Mouse (Mus musculus) intestine, postnatal 0 days (tissue): ENCODE measurements around the gene Cebpe. TPM values are rescaled to one million over a fixed set of nuclear protein-coding genes. Genes with fewer than 3 reads are reported as not detected.
A peak's percentile ranks its signal among the peaks of the same experiment; 100 is the strongest.

Experiments
- ATAC-seq: fragments of 200-750 bp; cut with Nextera tagmentation; 2 replicates; pipeline ENCODE4 v1.8.0; 2017; ENCODE audit warnings: mild to moderate bottlenecking, moderate TSS enrichment, moderate library complexity
- H3K27ac ChIP-seq: fragments of 300-500 bp; sonication (generic); 2 replicates; pipeline ENCODE4 v1.5.1; 2014; ENCODE audit warnings: mild to moderate bottlenecking, low read depth, low read length, moderate library complexity
- H3K27me3 ChIP-seq: fragments of 300-500 bp; sonication (generic); replicated peaks from 2 replicates; pipeline ENCODE4 v1.6.1; 2014; ENCODE audit warnings: low read length, mixed read lengths; ENCODE audit not compliant: control insufficient read depth, insufficient read depth
- H3K36me3 ChIP-seq: fragments of 300-500 bp; sonication (generic); 2 replicates; pipeline ENCODE4 v1.6.1; 2014; ENCODE audit warnings: mild to moderate bottlenecking, moderate library complexity; ENCODE audit not compliant: control insufficient read depth, insufficient read depth
- H3K4me1 ChIP-seq: fragments of 300-500 bp; sonication (generic); replicated peaks from 2 replicates; pipeline ENCODE4 v1.6.1; 2014; ENCODE audit warnings: antibody characterized with exemption, low read length, mixed read lengths; ENCODE audit not compliant: control insufficient read depth, insufficient read depth
- H3K4me2 ChIP-seq: fragments of 300-500 bp; sonication (generic); replicated peaks from 2 replicates; pipeline ENCODE4 v1.6.1; 2014; ENCODE audit warnings: low read depth, mild to moderate bottlenecking, moderate library complexity
- H3K4me3 ChIP-seq: fragments of 300-500 bp; sonication (generic); 2 replicates; pipeline ENCODE4 v1.5.1; 2014; ENCODE audit warnings: low read depth, low read length
- H3K9ac ChIP-seq: fragments of 300-500 bp; sonication (generic); 2 replicates; pipeline ENCODE4 v1.6.1; 2014; ENCODE audit warnings: mild to moderate bottlenecking, low read depth, low read length
- H3K9me3 ChIP-seq: fragments of 300-500 bp; sonication (generic); 2 replicates; pipeline ENCODE4 v1.6.1; 2016; ENCODE audit warnings: mixed run types; ENCODE audit not compliant: control insufficient read depth
- CTCF ChIP-seq: sonication (generic); IDR thresholded peaks from 2 replicates; pipeline ENCODE4 v1.5.1; 2016; ENCODE audit warnings: low read depth, mild to moderate bottlenecking, control low read depth, antibody characterized with exemption, moderate library complexity
- WGBS: fragments of 180-500 bp; shearing (Covaris S2); extraction: QIAGEN DNeasy Blood & Tissue Kit; methylation state at CpG from one replicate; pipeline ENCODE4 v1.1.7; 2014; 5-methylcytosine and 5-hydroxymethylcytosine counted together
- polyA plus RNA-seq: library from polyadenylated mRNA; unstranded; fragments of >200 nt; fragmentation: Nextera tagmentation; extraction: Ambion mirVana; gene quantifications from 2 replicates; pipeline ENCODE4 v1.2.1, GENCODE M21; 2015

Gene Cebpe
- polyA plus RNA-seq, 1 experiment from 2014 or later, result not detected

- 0 out of 2 replicates have a peak, but pooled peaks have one; percentile 7 for ATAC-seq
- H3K36me3 ChIP-seq, result peaks cover 54% of the 10 kb centered on the region
- H3K4me1 ChIP-seq, result peaks cover 2% of the 10 kb centered on the region; the same call in 1 of the 2 replicates
- H3K4me3 ChIP-seq, result no peak overlapping the region
- H3K27ac ChIP-seq, result no peak overlapping the region
- WGBS, result 79% methylated on average over 13 of the region's 13 CpGs
- no peaks in the 10 kb centered on the region for H3K27me3 ChIP-seq
- no peaks in the 10 kb centered on the region for H3K9me3 ChIP-seq
- H3K9ac ChIP-seq, result no peak overlapping the region
- no peak overlapping the region for H3K4me2 ChIP-seq
- TF ChIP-seq CTCF, result no peak
Measured at GRCm38 (mm10) chr14:54728823-54729653, 17.1 kb upstream of the Cebpe start.

GRCm38 (mm10) chr14:54727565-54727964 is 15.6 kb upstream of the Cebpe start:
- Histone ChIP-seq H3K4me1 (0 out of 2 replicates have a peak, but pooled peaks cover 4% of the 10 kb centered on the region), H3K4me3 (no peak overlapping the region), H3K9me3 (no peaks in the 10 kb centered on the region), H3K27ac (no peak overlapping the region), H3K27me3 (no peaks in the 10 kb centered on the region), H3K9ac (no peak overlapping the region), H3K36me3 (peaks cover 59% of the 10 kb centered on the region), H3K4me2 (no peak overlapping the region)
- 64% methylated on average over 5 of the region's 5 CpGs for WGBS
- no peak for ATAC-seq
- no peak for TF ChIP-seq CTCF

- 65% methylated on average over 6 of the region's 6 CpGs for WGBS
- H3K4me2 ChIP-seq, result no peak overlapping the region
- H3K27ac ChIP-seq, result no peak overlapping the region
- ATAC-seq, result no peak
- no peak for TF ChIP-seq CTCF
- H3K9ac ChIP-seq, result no peak overlapping the region
- no peak overlapping the region for H3K4me3 ChIP-seq
- H3K36me3 ChIP-seq, result peaks cover 40% of the 10 kb centered on the region
- no peaks in the 10 kb centered on the region for H3K9me3 ChIP-seq
- H3K27me3 ChIP-seq, result no peaks in the 10 kb centered on the region
- 0 out of 2 replicates have a peak, but pooled peaks cover 4% of the 10 kb centered on the region for H3K4me1 ChIP-seq
Measured at GRCm38 (mm10) chr14:54724049-54724448, 12.1 kb upstream of the Cebpe start.

GRCm38 (mm10) chr14:54721711-54722110 is 9.7 kb upstream of the Cebpe start:
- no peak for TF ChIP-seq CTCF
- H3K4me2 ChIP-seq, result no peak overlapping the region
- peaks cover 39% of the 10 kb centered on the region for H3K36me3 ChIP-seq
- ATAC-seq, result no peak
- no peak overlapping the region for H3K4me3 ChIP-seq
- H3K9ac ChIP-seq, result no peak overlapping the region
- H3K27ac ChIP-seq, result no peak overlapping the region; the same call in 1 of the 2 replicates
- H3K9me3 ChIP-seq, result no peaks in the 10 kb centered on the region
- H3K4me1 ChIP-seq, result 0 out of 2 replicates have a peak, but pooled peaks cover 4% of the 10 kb centered on the region
- no peaks in the 10 kb centered on the region for H3K27me3 ChIP-seq
- WGBS, result 79% methylated on average over 10 of the region's 10 CpGs

GRCm38 (mm10) chr14:54720654-54721350 is 8.8 kb upstream of the Cebpe start:
- 0 out of 2 replicates have a peak, but pooled peaks cover 4% of the 10 kb centered on the region for H3K4me1 ChIP-seq
- peaks cover 31% of the 10 kb centered on the region; the same call in 1 of the 2 replicates for H3K36me3 ChIP-seq
- no peaks in the 10 kb centered on the region for H3K9me3 ChIP-seq
- WGBS, result 89% methylated on average over 7 of the region's 7 CpGs
- ATAC-seq, result no peak
- H3K9ac ChIP-seq, result no peak overlapping the region
- no peak for TF ChIP-seq CTCF
- H3K4me2 ChIP-seq, result no peak overlapping the region
- no peak overlapping the region for H3K27ac ChIP-seq
- no peak overlapping the region for H3K4me3 ChIP-seq
- no peaks in the 10 kb centered on the region for H3K27me3 ChIP-seq

GRCm38 (mm10) chr14:54720041-54720440 is 8.1 kb upstream of the Cebpe start:
- H3K4me2 ChIP-seq, result no peak overlapping the region
- H3K27me3 ChIP-seq, result no peaks in the 10 kb centered on the region
- peaks cover 26% of the 10 kb centered on the region; the same call in 1 of the 2 replicates for H3K36me3 ChIP-seq
- H3K9ac ChIP-seq, result no peak overlapping the region
- no peak for ATAC-seq
- TF ChIP-seq CTCF, result no peak
- 0 out of 2 replicates have a peak, but pooled peaks cover 4% of the 10 kb centered on the region for H3K4me1 ChIP-seq
- WGBS, result 86% methylated on average over 11 of the region's 11 CpGs
- H3K27ac ChIP-seq, result no peak overlapping the region
- H3K4me3 ChIP-seq, result no peak overlapping the region
- H3K9me3 ChIP-seq, result no peaks in the 10 kb centered on the region
